Mouse (Mus musculus): ENCODE data around the gene Pwp2. TPM values are rescaled to one million over a fixed set of nuclear protein-coding genes. Genes with fewer than 3 reads are reported as not detected.
"Not testable (repeated sequence)": the region's sequence is repeated elsewhere in the genome, so short reads cannot be mapped to it uniquely, and the experiment has no call there.

Pwp2 gene
- polyA plus RNA-seq, 1 experiment from 2014 or later, result 18.4 TPM

GRCm38 (mm10) chr10:78214371-78214770 lies 29.4 kb upstream of the Pwp2 start:
- H3K36me3 ChIP-seq (replicated peaks), result peaks cover 52% of the 10 kb centered on the region

GRCm38 (mm10) chr10:78211311-78211710 lies 26.4 kb upstream of the Pwp2 start:
- Histone ChIP-seq H3K4me2 (no peak overlapping the region), H3K4me1 (no peaks in the 10 kb centered on the region), H3K27me3 (replicated peaks) (no peaks in the 10 kb centered on the region), H3K27ac (no peak overlapping the region), H3K9ac (no peak overlapping the region), H3K9me3 (no peaks in the 10 kb centered on the region), H3K36me3 (replicated peaks) (peaks cover 51% of the 10 kb centered on the region), H3K4me3 (no peak overlapping the region)
- ATAC-seq (replicated peaks), result no peak
- WGBS, result 72% methylated on average over 6 of the region's 6 CpGs

More at GRCm38 (mm10) chr10:78214371-78214770, 29.4 kb upstream of the Pwp2 start:
- Histone ChIP-seq H3K27ac (no peak overlapping the region), H3K9me3 (no peaks in the 10 kb centered on the region), H3K4me2 (no peak overlapping the region), H3K4me1 (no peaks in the 10 kb centered on the region), H3K9ac (no peak overlapping the region), H3K4me3 (no peak overlapping the region), H3K27me3 (replicated peaks) (no peaks in the 10 kb centered on the region)
- 95% methylated on average over 9 of the region's 9 CpGs for WGBS
- ATAC-seq (replicated peaks), result no peak

GRCm38 (mm10) chr10:78201182-78201581 lies 16.2 kb upstream of the Pwp2 start:
- WGBS, result 91% methylated on average over 4 of the region's 4 CpGs
- H3K9ac ChIP-seq, result no peak overlapping the region
- ATAC-seq (replicated peaks), result no peak
- H3K27me3 ChIP-seq (replicated peaks), result no peaks in the 10 kb centered on the region
- no peaks in the 10 kb centered on the region for H3K4me1 ChIP-seq
- no peak overlapping the region for H3K27ac ChIP-seq
- H3K4me2 ChIP-seq, result no peak overlapping the region
- H3K4me3 ChIP-seq, result no peak overlapping the region
- H3K9me3 ChIP-seq, result no peaks in the 10 kb centered on the region
- H3K36me3 ChIP-seq (replicated peaks), result peaks cover 80% of the 10 kb centered on the region

GRCm38 (mm10) chr10:78192933-78193332 lies 8.0 kb upstream of the Pwp2 start:
- H3K4me1 ChIP-seq, result no peaks in the 10 kb centered on the region
- peaks cover 84% of the 10 kb centered on the region for H3K36me3 ChIP-seq (replicated peaks)
- H3K4me2 ChIP-seq, result no peak overlapping the region
- no peaks in the 10 kb centered on the region for H3K27me3 ChIP-seq (replicated peaks)
- H3K9ac ChIP-seq, result no peak overlapping the region
- no peaks in the 10 kb centered on the region for H3K9me3 ChIP-seq
- WGBS, result 94% methylated on average over 5 of the region's 5 CpGs
- no peak overlapping the region for H3K4me3 ChIP-seq
- no peak overlapping the region for H3K27ac ChIP-seq
- ATAC-seq (replicated peaks), result no peak

- not testable (repeated sequence) for ATAC-seq (replicated peaks); H3K4me2 ChIP-seq; H3K27ac ChIP-seq; H3K27me3 ChIP-seq (replicated peaks); H3K4me3 ChIP-seq; H3K9ac ChIP-seq; H3K9me3 ChIP-seq
- 96% methylated on average over 4 of the region's 4 CpGs for WGBS
- peaks cover 14% of the 10 kb centered on the region for H3K4me1 ChIP-seq
- peaks cover 39% of the 10 kb centered on the region for H3K36me3 ChIP-seq (replicated peaks)
Measured at GRCm38 (mm10) chr10:78186076-78186475, 1.1 kb upstream of the Pwp2 start.

GRCm38 (mm10) chr10:78185381-78185725 lies 404 bp upstream of the Pwp2 start:
- Histone ChIP-seq H3K4me2 (peak overlapping the region; percentile 92), H3K27me3 (replicated peaks) (no peaks in the 10 kb centered on the region), H3K36me3 (replicated peaks) (peaks cover 35% of the 10 kb centered on the region), H3K27ac (peak overlapping the region; percentile 69), H3K9me3 (no peaks in the 10 kb centered on the region), H3K4me1 (peaks cover 14% of the 10 kb centered on the region), H3K9ac (no peak overlapping the region), H3K4me3 (peak overlapping the region; percentile 66)
- peak; percentile 51 for ATAC-seq (replicated peaks)
- WGBS, result 20% methylated on average over 9 of the region's 9 CpGs

GRCm38 (mm10) chr10:78183577-78183976 lies 1.4 kb downstream of the Pwp2 start:
- Histone ChIP-seq H3K27me3 (replicated peaks) (no peaks in the 10 kb centered on the region), H3K4me2 (no peak overlapping the region), H3K27ac (no peak overlapping the region), H3K36me3 (replicated peaks) (peaks cover 28% of the 10 kb centered on the region), H3K9me3 (no peaks in the 10 kb centered on the region), H3K9ac (no peak overlapping the region), H3K4me3 (no peak overlapping the region), H3K4me1 (peaks cover 14% of the 10 kb centered on the region)
- 85% methylated on average over 3 of the region's 3 CpGs for whole genome bisulfite sequencing
- no peak for ATAC-seq (replicated peaks)

- no peak for ATAC-seq (replicated peaks)
- peaks cover 29% of the 10 kb centered on the region for H3K36me3 ChIP-seq (replicated peaks)
- 95% methylated on average over 17 of the region's 17 CpGs for WGBS
Measured at GRCm38 (mm10) chr10:78182321-78182720, 2.6 kb downstream of the Pwp2 start.

GRCm38 (mm10) chr10:78174474-78174873 lies 10.5 kb downstream of the Pwp2 start:
- Histone ChIP-seq H3K4me3 (no peak overlapping the region), H3K9me3 (no peaks in the 10 kb centered on the region), H3K4me2 (no peak overlapping the region), H3K9ac (no peak overlapping the region), H3K27me3 (replicated peaks) (no peaks in the 10 kb centered on the region), H3K27ac (no peak overlapping the region), H3K36me3 (replicated peaks) (peaks cover 72% of the 10 kb centered on the region), H3K4me1 (peaks cover 7% of the 10 kb centered on the region)
- WGBS, result 94% methylated on average over 5 of the region's 5 CpGs
- ATAC-seq (replicated peaks), result no peak

More at GRCm38 (mm10) chr10:78182321-78182720, 2.6 kb downstream of the Pwp2 start:
- Histone ChIP-seq H3K4me2 (no peak overlapping the region), H3K27ac (no peak overlapping the region), H3K9ac (no peak overlapping the region), H3K4me3 (no peak overlapping the region), H3K4me1 (peaks cover 14% of the 10 kb centered on the region), H3K9me3 (no peaks in the 10 kb centered on the region), H3K27me3 (replicated peaks) (no peaks in the 10 kb centered on the region)

GRCm38 (mm10) chr10:78171581-78171980 lies 13.4 kb downstream of the Pwp2 start:
- Histone ChIP-seq H3K4me2 (no peak overlapping the region), H3K4me3 (no peak overlapping the region), H3K9ac (no peak overlapping the region), H3K4me1 (peaks cover 21% of the 10 kb centered on the region), H3K27me3 (replicated peaks) (no peaks in the 10 kb centered on the region), H3K27ac (no peak overlapping the region), H3K36me3 (replicated peaks) (peaks cover 45% of the 10 kb centered on the region), H3K9me3 (no peaks in the 10 kb centered on the region)
- 94% methylated on average over 9 of the region's 9 CpGs for WGBS
- no peak for ATAC-seq (replicated peaks)

GRCm38 (mm10) chr10:78171057-78171456 lies 13.9 kb downstream of the Pwp2 start:
- Histone ChIP-seq H3K9me3 (no peaks in the 10 kb centered on the region), H3K27ac (no peak overlapping the region), H3K4me3 (no peak overlapping the region), H3K4me2 (no peak overlapping the region), H3K9ac (0 out of 2 replicates have a peak overlapping the region, but pooled peaks have one; percentile 2), H3K4me1 (peaks cover 21% of the 10 kb centered on the region), H3K27me3 (replicated peaks) (no peaks in the 10 kb centered on the region), H3K36me3 (replicated peaks) (peaks cover 40% of the 10 kb centered on the region)
- no peak for ATAC-seq (replicated peaks)
- 97% methylated on average over 7 of the region's 7 CpGs for WGBS

- peak overlapping the region; percentile 89 for H3K4me3 ChIP-seq
- whole genome bisulfite sequencing, result 69% methylated on average over 2 of the region's 2 CpGs
- 0 out of 2 replicates have a peak overlapping the region, but pooled peaks have one; percentile 2 for H3K9ac ChIP-seq
Measured at GRCm38 (mm10) chr10:78170445-78170844, 14.5 kb downstream of the Pwp2 start.

GRCm38 (mm10) chr10:78169281-78170042 lies 15.5 kb downstream of the Pwp2 start, which contains the start of gene D10Jhu81e:
TSS of gene D10Jhu81e (minus strand) at chr10:78169782.
- H3K9me3 ChIP-seq, result no peaks in the 10 kb centered on the region
- H3K4me2 ChIP-seq, result peak within 1 kb of the TSS; percentile 84
- 2% methylated on average over 50 of the region's 50 CpGs for WGBS
- peak; percentile 96 for ATAC-seq (replicated peaks)
- peak within 1 kb of the TSS; percentile 89 for H3K4me3 ChIP-seq
- H3K36me3 ChIP-seq (replicated peaks), result peaks cover 25% of the 10 kb centered on the region
- H3K27ac ChIP-seq, result peak within 1 kb of the TSS; percentile 80
- peaks cover 21% of the 10 kb centered on the region for H3K4me1 ChIP-seq
- H3K9ac ChIP-seq, result peak within 1 kb of the TSS; percentile 85
- H3K27me3 ChIP-seq (replicated peaks), result no peaks in the 10 kb centered on the region

More at GRCm38 (mm10) chr10:78170445-78170844, 14.5 kb downstream of the Pwp2 start:
- no peaks in the 10 kb centered on the region for H3K27me3 ChIP-seq (replicated peaks)
- ATAC-seq (replicated peaks), result peak; percentile 1; the same call in 1 of the 2 replicates
- H3K9me3 ChIP-seq, result no peaks in the 10 kb centered on the region
- peaks cover 21% of the 10 kb centered on the region for H3K4me1 ChIP-seq
- peaks cover 34% of the 10 kb centered on the region for H3K36me3 ChIP-seq (replicated peaks)
- peak overlapping the region; percentile 80 for H3K27ac ChIP-seq
- H3K4me2 ChIP-seq, result peak overlapping the region; percentile 84

All from midbrain, embryonic 15.5 days (tissue).